Mouse (Mus musculus): ENCODE results near the gene Rgs7. TPM values are rescaled to one million over a fixed set of nuclear protein-coding genes. Genes with fewer than 3 reads are reported as not detected.

Gene Rgs7
- total RNA-seq, 2 experiments from 2014 or later: 69.1 to 70.0 TPM

DNA sequence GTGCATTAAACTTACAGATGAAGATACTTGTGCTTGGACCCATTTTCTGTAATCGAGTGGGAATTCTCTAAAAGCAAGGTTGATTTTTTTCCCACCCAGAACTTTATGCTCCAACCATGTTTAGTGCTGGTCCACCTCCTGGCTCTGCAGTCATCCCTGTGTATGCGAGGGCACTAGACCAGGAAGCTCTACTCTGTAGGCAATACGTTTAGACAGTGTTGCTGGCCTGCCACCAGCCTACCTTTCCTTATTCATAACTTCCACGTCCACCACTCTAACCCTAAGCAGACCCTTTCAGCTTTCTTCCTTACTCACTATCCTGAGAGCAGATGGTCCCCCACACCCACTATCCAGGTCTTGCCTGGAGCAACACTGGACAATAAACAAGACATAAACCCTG lies 452.3 kb downstream of the Rgs7 start:
- intact Hi-C loops (cut with DNase I): loop anchor here (5.0 kb wide), 1 partner anchor 562 kb away; no protein-coding TSS in a partner anchor
- no peak for DNase-seq

DNA sequence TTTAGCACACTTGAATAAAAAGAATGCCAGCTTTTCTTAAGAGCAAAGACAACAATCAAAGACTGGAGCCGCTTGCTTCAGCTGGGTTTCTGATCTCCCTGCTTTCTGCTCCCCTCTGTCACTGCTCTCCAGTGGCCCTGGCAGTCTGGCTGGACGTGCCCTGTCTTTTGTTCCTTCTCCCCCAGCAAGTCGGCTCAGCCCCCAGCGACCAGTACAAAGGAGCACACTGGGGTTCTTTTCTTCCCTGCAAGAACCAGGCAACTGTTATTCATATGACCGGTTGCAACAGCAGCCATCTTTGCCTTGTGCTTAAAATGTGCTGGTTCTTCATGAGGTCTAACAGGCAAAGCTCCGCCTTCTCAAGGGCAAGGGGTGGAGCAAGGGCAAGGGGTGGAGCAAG lies 452.7 kb downstream of the Rgs7 start:
- intact Hi-C loops (cut with DNase I): no loop called here

DNA sequence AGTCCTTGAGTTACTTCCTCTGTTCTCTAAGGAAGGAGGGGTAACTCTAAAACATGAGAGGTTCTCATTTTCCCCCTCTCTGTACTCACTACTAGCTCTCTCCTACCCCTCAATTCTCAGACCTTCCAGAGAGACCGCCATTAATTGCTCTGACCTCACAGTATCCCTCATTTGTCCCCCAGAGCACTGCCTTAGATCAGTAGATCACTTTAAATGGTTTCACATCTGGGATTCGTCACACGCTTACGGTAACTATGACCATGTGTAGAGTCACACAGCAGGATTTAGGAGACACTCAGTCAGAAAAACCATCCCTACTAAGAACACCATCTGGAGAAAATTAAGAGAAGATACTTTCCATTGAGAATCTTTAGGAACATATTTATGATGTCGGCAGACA lies 456.8 kb downstream of the Rgs7 start:
- no peak for DNase-seq
- intact Hi-C loops (cut with DNase I): no loop called here

More for the DNA sequence above, 452.7 kb downstream of the Rgs7 start:
- no peak for DNase-seq

DNA sequence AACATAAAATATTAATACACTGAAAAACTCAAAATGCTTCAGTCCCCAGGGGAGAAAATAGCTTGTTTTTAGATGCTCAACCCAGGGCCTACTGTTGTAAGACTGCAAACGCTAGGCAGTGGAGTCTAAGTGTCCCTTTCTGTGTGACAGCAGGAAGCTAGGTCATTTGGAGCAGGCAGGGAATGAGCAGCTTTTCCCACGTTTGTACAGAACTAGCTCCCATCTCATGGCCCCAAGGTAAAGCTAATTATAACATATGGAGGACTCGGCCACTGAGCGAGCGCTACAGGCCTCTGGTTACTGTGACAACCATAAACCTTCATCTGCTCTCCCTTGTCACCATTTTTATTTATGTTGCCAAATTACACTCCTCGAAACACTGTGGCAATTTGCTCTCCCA lies 460.3 kb downstream of the Rgs7 start:
- no peak for DNase-seq
- intact Hi-C loops (cut with DNase I): no loop called here

DNA sequence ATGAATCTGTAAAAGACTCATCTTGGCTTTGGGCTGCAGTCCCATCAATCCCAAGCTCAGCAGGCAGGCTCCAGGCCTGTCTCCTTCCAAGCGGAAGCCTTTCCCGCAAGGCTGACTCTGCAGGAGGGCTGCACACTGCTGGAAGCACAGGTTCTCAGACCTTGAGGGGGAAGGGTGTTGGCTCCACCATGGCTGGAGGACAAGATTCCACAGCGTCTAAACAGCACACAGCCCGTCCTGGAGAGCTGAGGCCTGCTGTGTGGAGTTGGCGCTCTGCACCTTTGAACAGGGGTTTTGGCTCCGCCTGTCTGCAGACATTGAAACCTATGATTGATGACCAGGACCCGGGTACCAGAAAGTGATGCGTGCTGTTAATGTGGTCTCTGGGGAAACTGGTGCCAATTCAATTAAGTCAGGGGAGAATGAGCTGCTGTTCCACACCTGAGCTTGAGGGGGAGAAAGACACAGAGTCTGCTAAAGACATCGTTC lies 463.5 kb downstream of the Rgs7 start:
- peak; percentile 22 for DNase-seq
- intact Hi-C loops (cut with DNase I): no loop called here

DNA sequence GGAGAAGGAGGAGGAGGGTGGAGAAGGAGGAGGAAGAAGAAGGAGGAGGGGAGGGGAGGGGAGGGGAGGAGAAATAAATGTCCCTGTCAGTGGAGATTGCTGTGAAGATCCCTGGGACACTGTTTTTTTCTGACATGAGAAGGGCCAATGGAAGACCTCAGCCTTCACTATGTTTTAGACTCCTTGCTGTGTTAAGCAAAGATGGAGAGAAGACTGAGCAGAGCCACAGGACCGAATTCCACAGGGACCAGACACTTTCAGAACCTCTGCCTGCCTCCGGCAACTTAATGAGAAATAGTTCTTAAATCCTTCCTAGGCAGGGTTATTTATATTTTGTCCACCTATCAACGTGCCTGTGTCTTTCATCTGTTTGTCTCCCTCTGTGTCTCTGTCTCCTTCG lies 464.0 kb downstream of the Rgs7 start:
- no peak for DNase-seq
- intact Hi-C loops (cut with DNase I): no loop called here

DNA sequence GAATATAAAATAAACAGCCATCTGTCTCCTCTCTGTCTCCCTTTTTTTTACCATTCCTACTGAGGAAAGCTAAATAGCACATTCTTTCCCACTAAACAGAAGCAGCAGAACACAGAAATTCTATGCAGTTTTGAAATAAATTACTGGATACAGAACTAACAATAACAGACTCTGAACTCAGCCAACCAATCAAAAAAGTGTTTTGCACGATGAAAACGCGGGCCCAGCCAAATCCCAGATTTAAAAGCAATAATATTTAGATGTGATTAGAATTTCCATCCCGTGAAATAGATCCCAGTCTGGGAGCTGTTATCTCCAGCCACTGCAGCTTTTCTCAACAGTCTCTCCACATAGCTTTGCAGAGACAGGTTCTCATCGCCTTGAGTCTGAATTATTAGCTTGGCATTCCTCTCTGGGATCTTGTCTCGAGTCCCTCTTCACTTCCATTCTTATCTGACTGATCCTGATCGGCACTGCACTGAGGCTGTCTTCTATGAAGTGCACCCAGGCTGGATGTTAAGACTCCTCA lies 466.5 kb downstream of the Rgs7 start:
- intact Hi-C loops (cut with DNase I): no loop called here
- no peak for DNase-seq

DNA sequence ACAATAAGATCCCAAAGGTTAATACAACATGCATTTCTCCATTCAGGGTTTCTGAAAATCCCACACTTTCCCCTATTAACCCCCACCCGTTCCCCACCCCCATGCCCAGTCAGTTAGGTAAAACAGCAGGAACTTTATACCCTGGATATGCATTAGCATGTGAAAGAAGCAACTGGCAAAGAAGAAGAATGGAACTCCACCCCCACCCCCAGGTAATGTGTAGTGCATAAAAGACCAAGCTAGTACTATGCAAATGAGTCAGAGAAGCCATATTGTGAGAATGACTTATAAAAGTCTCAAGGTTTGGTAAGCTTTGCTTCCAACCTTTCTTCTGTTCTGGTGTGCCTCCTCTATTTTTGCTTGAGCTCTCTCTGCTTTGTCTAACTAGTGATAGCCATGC lies 468.2 kb downstream of the Rgs7 start:
- DNase-seq: no peak
- intact Hi-C loops (cut with DNase I): no loop called here

Other genes starting within 250 kb of the Rgs7 start
- gene Kmo, start 127.9 kb upstream of the Rgs7 start, total RNA-seq (2021): under 1 TPM; 0.10 to 0.34 TPM
- gene Fh1, start 133.1 kb upstream of the Rgs7 start, total RNA-seq (2021): 10 to 100 TPM; 66.2 to 73.0 TPM
- gene Opn3, start 200.3 kb upstream of the Rgs7 start, total RNA-seq (2021): 1 to 10 TPM; 6.0 to 7.7 TPM
- 10 to 100 TPM; 16.2 to 18.4 TPM for gene Chml, start 200.4 kb upstream of the Rgs7 start, total RNA-seq (2021)
- gene Wdr64, start 206.1 kb upstream of the Rgs7 start, total RNA-seq (2021): not detected